Mouse (Mus musculus): ENCODE measurements around the gene 4933436I01Rik.

Gene 4933436I01Rik

GRCm38 (mm10) chrX:67921350-67921749 is at the start of gene 4933436I01Rik:
Gene 4933436I01Rik (minus strand): TSS chrX:67921450.
- DNase-seq: no peak

- no peak for DNase-seq
Observed at GRCm38 (mm10) chrX:67924769-67925470, 3.7 kb upstream of the 4933436I01Rik start.

GRCm38 (mm10) chrX:67883406-67883805 is 37.8 kb downstream of the 4933436I01Rik start:
- no peak for DNase-seq

Measured in right cerebral cortex, postnatal 25 days (tissue).